Comparison of ENCODE assay signal across 19 mouse cellular contexts in the genomic region with DNA sequence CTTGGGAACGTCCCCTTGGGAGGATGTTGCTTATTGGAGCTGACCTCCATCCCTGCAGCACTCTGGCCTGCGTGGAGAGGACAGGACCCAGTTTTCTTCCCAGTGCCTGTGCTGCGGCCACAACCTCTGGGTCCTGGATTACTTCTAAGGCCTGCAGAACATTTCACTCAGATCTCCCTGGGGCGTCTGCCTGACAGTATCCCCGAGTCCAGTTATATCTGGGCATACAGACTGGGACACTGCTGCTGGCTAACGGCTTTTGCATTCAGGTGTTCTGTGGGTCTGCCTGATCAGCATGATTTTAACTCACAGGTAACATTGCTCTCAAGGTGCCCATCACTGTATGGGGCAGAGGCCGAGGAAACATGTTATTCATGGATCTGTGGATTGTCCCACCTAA. TPM values are rescaled to one million over a fixed set of nuclear protein-coding genes. Genes with fewer than 3 reads are reported as not detected.
DNase-seq lines count a peak whose midpoint lies in the region; ATAC-seq and TF ChIP-seq lines count a peak whose summit lies in the region.
"Had no signal": no experiment of that assay in that cellular context is flagged by ENCODE, and none has a peak within 500 bp of the region (broad histone marks: within the 10 kb centered on the region; RNA-seq: fewer than 3 reads in every experiment).

No protein-coding gene starts in this region.

- peak; percentile 91 for DNase-seq in heart, adult 11 months
- no peak for DNase-seq in heart, postnatal 14 days
- no peak for DNase-seq in liver, postnatal 0 days
- no peak for DNase-seq in frontal cortex, adult 2 months (ENCODE audit: extremely low spot score in 1 of 2, low spot score in 1 of 2)
- DNase-seq: adrenal gland, adult 8-10 months; adrenal gland, postnatal 36 days; cerebellum, adult 11 months; cerebellum, adult 9-10 months; cerebellum, postnatal 36 days; gastrocnemius, postnatal 14 days; heart, postnatal 4 days; kidney, adult 11 months had no signal

- H3K9ac ChIP-seq in liver, postnatal 0 days (replicated peaks): no peak overlapping the region
- no peak overlapping the region for H3K9ac ChIP-seq in liver, embryonic 12.5 days
- H3K9ac ChIP-seq in embryonic facial prominence, embryonic 13.5 days: peak overlapping the region; percentile 17; the same call in 1 of the 2 replicates
- no peak overlapping the region; the same call in 1 of the 2 replicates for H3K9ac ChIP-seq in limb, embryonic 13.5 days
- H3K9ac ChIP-seq: forebrain, embryonic 15.5 days; heart, embryonic 13.5 days; hindbrain, embryonic 12.5 days had no signal

- H3K4me2 ChIP-seq in liver, postnatal 0 days (ENCODE audit: low read depth, low read length): no peak overlapping the region
- H3K4me2 ChIP-seq in liver, embryonic 12.5 days: no peak overlapping the region
- no peak overlapping the region for H3K4me2 ChIP-seq in embryonic facial prominence, embryonic 13.5 days
- no peak overlapping the region for H3K4me2 ChIP-seq in limb, embryonic 13.5 days (replicated peaks)
- H3K4me2 ChIP-seq: forebrain, embryonic 15.5 days; heart, embryonic 13.5 days; hindbrain, embryonic 12.5 days had no signal

- peaks cover 10% of the 10 kb centered on the region; the same call in 1 of the 2 replicates for H3K36me3 ChIP-seq in liver, postnatal 0 days (replicated peaks; ENCODE audit: insufficient read depth, low read length)
- H3K36me3 ChIP-seq in liver, embryonic 12.5 days: peaks cover 22% of the 10 kb centered on the region
- peaks cover 24% of the 10 kb centered on the region for H3K36me3 ChIP-seq in embryonic facial prominence, embryonic 13.5 days
- H3K36me3 ChIP-seq in limb, embryonic 13.5 days: peaks cover 17% of the 10 kb centered on the region
- H3K36me3 ChIP-seq: forebrain, embryonic 15.5 days; heart, embryonic 13.5 days; hindbrain, embryonic 12.5 days had no signal

- no peaks in the 10 kb centered on the region for H3K27me3 ChIP-seq in liver, postnatal 0 days (ENCODE audit: insufficient read depth, low read length)
- H3K27me3 ChIP-seq in liver, embryonic 12.5 days (replicated peaks): no peaks in the 10 kb centered on the region
- H3K27me3 ChIP-seq in embryonic facial prominence, embryonic 13.5 days: no peaks in the 10 kb centered on the region
- no peaks in the 10 kb centered on the region for H3K27me3 ChIP-seq in limb, embryonic 13.5 days
- H3K27me3 ChIP-seq: forebrain, embryonic 15.5 days; heart, embryonic 13.5 days; hindbrain, embryonic 12.5 days had no signal

- TF ChIP-seq EP300 in liver, postnatal 0 days (IDR thresholded peaks at IDR 0.05; ENCODE audit: low read depth): no peak

- ATAC-seq in liver, postnatal 0 days: no peak
- ATAC-seq in liver, embryonic 12.5 days: no peak
- no peak for ATAC-seq in embryonic facial prominence, embryonic 13.5 days (ENCODE audit: insufficient number of reproducible peaks, insufficient read depth, low FRiP score, low TSS enrichment, low read depth)
- ATAC-seq in limb, embryonic 13.5 days (ENCODE audit: low FRiP score, low read depth): no peak
- ATAC-seq: forebrain, embryonic 15.5 days; hindbrain, embryonic 16.5 days had no signal

- H3K9me3 ChIP-seq in liver, postnatal 0 days (ENCODE audit: low read length): no peaks in the 10 kb centered on the region
- 0 out of 2 replicates have a peak, but pooled peaks cover 3% of the 10 kb centered on the region for H3K9me3 ChIP-seq in liver, embryonic 12.5 days (replicated peaks)
- H3K9me3 ChIP-seq in embryonic facial prominence, embryonic 13.5 days: 0 out of 2 replicates have a peak, but pooled peaks cover 4% of the 10 kb centered on the region
- H3K9me3 ChIP-seq in limb, embryonic 13.5 days: peaks cover 5% of the 10 kb centered on the region; the same call in 1 of the 2 replicates
- H3K9me3 ChIP-seq: forebrain, embryonic 15.5 days; heart, embryonic 13.5 days had no signal

- H3K27ac ChIP-seq in liver, postnatal 0 days (ENCODE audit: low read depth): peak overlapping the region; percentile 16; the same call in 1 of the 2 replicates
- H3K27ac ChIP-seq in liver, embryonic 12.5 days: no peak overlapping the region
- peak overlapping the region; percentile 28; the same call in 1 of the 2 replicates for H3K27ac ChIP-seq in embryonic facial prominence, embryonic 13.5 days
- H3K27ac ChIP-seq in limb, embryonic 13.5 days: peak overlapping the region; percentile 40
- H3K27ac ChIP-seq: forebrain, embryonic 15.5 days; heart, embryonic 13.5 days; hindbrain, embryonic 12.5 days had no signal

- no peak for TF ChIP-seq CTCF in liver, postnatal 0 days (IDR thresholded peaks at IDR 0.05; ENCODE audit: low read depth)

- intact Hi-C loops in heart, postnatal 14 days (cut with DNase I): no loop called here

- peaks cover 20% of the 10 kb centered on the region for H3K4me1 ChIP-seq in liver, postnatal 0 days (ENCODE audit: insufficient read depth)
- peaks cover 23% of the 10 kb centered on the region for H3K4me1 ChIP-seq in liver, embryonic 12.5 days
- peaks cover 43% of the 10 kb centered on the region for H3K4me1 ChIP-seq in embryonic facial prominence, embryonic 13.5 days
- peaks cover 36% of the 10 kb centered on the region for H3K4me1 ChIP-seq in limb, embryonic 13.5 days

- 85% methylated on average over 7 of the region's 7 CpGs for WGBS in liver, postnatal 0 days (ENCODE audit: insufficient replicate concordance)
- 75% methylated on average over 7 of the region's 7 CpGs for WGBS in liver, embryonic 12.5 days (ENCODE audit: insufficient replicate concordance)
- WGBS in embryonic facial prominence, embryonic 13.5 days: 69% methylated on average over 7 of the region's 7 CpGs
- WGBS in limb, embryonic 13.5 days: 81% methylated on average over 7 of the region's 7 CpGs

- H3K4me3 ChIP-seq in liver, postnatal 0 days (ENCODE audit: low read depth, low read length): no peak overlapping the region
- H3K4me3 ChIP-seq in liver, embryonic 12.5 days: no peak overlapping the region
- H3K4me3 ChIP-seq in embryonic facial prominence, embryonic 13.5 days: no peak overlapping the region
- H3K4me3 ChIP-seq in limb, embryonic 13.5 days: no peak overlapping the region
- H3K4me3 ChIP-seq: forebrain, embryonic 15.5 days; heart, embryonic 13.5 days; hindbrain, embryonic 12.5 days had no signal

RNA-seq across cellular contexts. Expression of gene Wipf1, which starts 52.0 kb away (rescaled TPM):
- total RNA-seq in heart, postnatal 14 days (2021): 10 to 100 TPM; 18.8 to 19.4 TPM
- 4.3 TPM in 2 replicates for polyA plus RNA-seq in liver, postnatal 0 days (2015; fragmentation: Nextera tagmentation; extraction: Ambion mirVana)
- 5.7 and 6.1 TPM in 2 replicates for polyA plus RNA-seq in liver, embryonic 12.5 days (2016; fragmentation: Nextera tagmentation; extraction: Ambion mirVana)
- polyA plus RNA-seq in embryonic facial prominence, embryonic 13.5 days (2015; fragmentation: Nextera tagmentation; extraction: Ambion mirVana): 19.9 and 23.4 TPM in 2 replicates
- polyA plus RNA-seq in limb, embryonic 13.5 days (2015; fragmentation: Nextera tagmentation; extraction: Ambion mirVana): 14.6 and 16.2 TPM in 2 replicates
- 5.1 and 5.3 TPM in 2 replicates for polyA plus RNA-seq in frontal cortex, adult 2 months (2012; rRNA removed)
